Mouse (Mus musculus) embryonic fibroblast, embryonic 13.5 days (primary cell): ENCODE data around the gene Siva1.

Source experiments
- CTCF ChIP-seq: IDR thresholded peaks from 2 replicates; pipeline ENCODE4 v1.5.1; 2011; ENCODE audit warnings: mild to moderate bottlenecking, control low read depth, low read length, moderate library complexity, borderline replicate concordance; ENCODE audit not compliant: insufficient read depth
- POLR2A ChIP-seq: IDR thresholded peaks from 2 replicates; pipeline ENCODE4 v1.6.1; 2011; ENCODE audit warnings: low read depth, mild to moderate bottlenecking, control low read depth, low read length, moderate library complexity

GRCm38 (mm10) chr12:112627097-112627881 is 17.2 kb upstream of the Siva1 start:
- TF ChIP-seq POLR2A (no peak), CTCF (peak; percentile 27; the same call in 1 of the 2 replicates)
